Comparison of ENCODE assay signal across 14 mouse cellular contexts in the genomic region with DNA sequence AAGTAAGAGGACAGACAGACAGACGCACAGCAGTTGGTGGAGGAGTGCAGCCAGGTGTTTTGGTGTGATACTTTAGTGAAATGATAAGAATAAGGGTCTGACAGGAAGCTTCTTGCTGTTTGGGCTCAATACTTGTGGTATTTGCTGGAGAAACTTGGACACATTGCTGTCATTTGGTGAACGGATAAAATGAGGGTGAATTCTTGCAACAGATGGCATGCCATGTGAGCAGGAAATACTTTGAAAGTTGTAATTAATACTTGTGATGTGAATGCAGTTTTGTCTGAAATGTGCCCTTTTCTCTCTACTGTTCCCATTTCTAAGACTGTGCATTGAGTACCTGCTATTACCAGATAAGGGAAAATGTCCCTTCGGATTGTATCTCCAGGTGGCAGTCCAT. TPM values are rescaled to one million over a fixed set of nuclear protein-coding genes. Genes with fewer than 3 reads are reported as not detected.
DNase-seq lines count a peak whose midpoint lies in the region; ATAC-seq and TF ChIP-seq lines count a peak whose summit lies in the region.
"Had no signal": no experiment of that assay in that cellular context is flagged by ENCODE, and none has a peak within 500 bp of the region (broad histone marks: within the 10 kb centered on the region; RNA-seq: fewer than 3 reads in every experiment).

No protein-coding gene starts in this region.

- H3K4me2 ChIP-seq in neural tube, embryonic 11.5 days (ENCODE audit: low read depth): peak overlapping the region; percentile 12; the same call in 1 of the 2 replicates
- H3K4me2 ChIP-seq in forebrain, postnatal 0 days (ENCODE audit: low read depth): peak overlapping the region; percentile 8
- H3K4me2 ChIP-seq in intestine, postnatal 0 days (replicated peaks; ENCODE audit: low read depth): no peak overlapping the region
- H3K4me2 ChIP-seq: limb, embryonic 15.5 days had no signal

- H3K4me3 ChIP-seq in neural tube, embryonic 11.5 days (ENCODE audit: low read depth, low read length): no peak overlapping the region
- no peak overlapping the region for H3K4me3 ChIP-seq in forebrain, postnatal 0 days (ENCODE audit: low read depth, low read length)
- H3K4me3 ChIP-seq in midbrain, embryonic 10.5 days: peak overlapping the region; percentile 40
- H3K4me3 ChIP-seq in intestine, postnatal 0 days (ENCODE audit: low read depth, low read length): no peak overlapping the region
- H3K4me3 ChIP-seq: erythroblast, embryonic 14.5 days; limb, embryonic 15.5 days had no signal

- no peak for DNase-seq in neural tube, embryonic 11.5 days (ENCODE audit: low spot score)
- no peak for DNase-seq in neural tube, embryonic 10.5 days (ENCODE audit: extremely low spot score, low spot score)
- DNase-seq in forebrain, postnatal 0 days: no peak
- DNase-seq in midbrain, embryonic 10.5 days (ENCODE audit: low spot score): no peak
- DNase-seq in heart, postnatal 14 days: no peak
- DNase-seq in thymus, postnatal 14 days: no peak
- DNase-seq in lung, postnatal 14 days: no peak
- DNase-seq: adrenal gland, postnatal 14 days; gastrocnemius, postnatal 36 days; lung, postnatal 36 days had no signal

- ATAC-seq in neural tube, embryonic 11.5 days (ENCODE audit: insufficient read depth, low FRiP score, low TSS enrichment): no peak
- no peak for ATAC-seq in forebrain, postnatal 0 days
- ATAC-seq in intestine, postnatal 0 days: no peak

- no peaks in the 10 kb centered on the region for H3K9me3 ChIP-seq in neural tube, embryonic 11.5 days (ENCODE audit: control insufficient read depth, low read length)
- no peaks in the 10 kb centered on the region for H3K9me3 ChIP-seq in forebrain, postnatal 0 days (ENCODE audit: low read length)
- H3K9me3 ChIP-seq in midbrain, embryonic 10.5 days (replicated peaks): no peaks in the 10 kb centered on the region
- H3K9me3 ChIP-seq in intestine, postnatal 0 days (ENCODE audit: control insufficient read depth): no peaks in the 10 kb centered on the region
- H3K9me3 ChIP-seq: limb, embryonic 15.5 days had no signal

- 0 out of 2 replicates have a peak, but pooled peaks cover 2% of the 10 kb centered on the region for H3K36me3 ChIP-seq in neural tube, embryonic 11.5 days (ENCODE audit: control insufficient read depth, insufficient read depth, low read length)
- H3K36me3 ChIP-seq in forebrain, postnatal 0 days (ENCODE audit: insufficient read depth): no peaks in the 10 kb centered on the region
- peaks cover 35% of the 10 kb centered on the region for H3K36me3 ChIP-seq in midbrain, embryonic 10.5 days
- H3K36me3 ChIP-seq in intestine, postnatal 0 days (ENCODE audit: control insufficient read depth, insufficient read depth): peaks cover 7% of the 10 kb centered on the region; the same call in 1 of the 2 replicates

- 60% methylated on average over 3 of the region's 3 CpGs for WGBS in neural tube, embryonic 11.5 days
- 35% methylated on average over 3 of the region's 3 CpGs for WGBS in forebrain, postnatal 0 days
- 62% methylated on average over 3 of the region's 3 CpGs for WGBS in midbrain, embryonic 10.5 days
- 74% methylated on average over 3 of the region's 3 CpGs for WGBS in intestine, postnatal 0 days

- intact Hi-C loops in heart, postnatal 14 days (cut with DNase I): no loop called here

- peak overlapping the region; percentile 87 for H3K27ac ChIP-seq in neural tube, embryonic 11.5 days (ENCODE audit: low read depth, low read length)
- peak overlapping the region; percentile 41 for H3K27ac ChIP-seq in forebrain, postnatal 0 days (ENCODE audit: low read depth, low read length)
- H3K27ac ChIP-seq in midbrain, embryonic 10.5 days (replicated peaks): peak overlapping the region; percentile 87
- H3K27ac ChIP-seq in intestine, postnatal 0 days (ENCODE audit: low read depth, low read length): no peak overlapping the region
- H3K27ac ChIP-seq: limb, embryonic 15.5 days had no signal

- TF ChIP-seq CTCF in forebrain, postnatal 0 days (IDR thresholded peaks at IDR 0.05; ENCODE audit: low read depth): no peak
- no peak for TF ChIP-seq CTCF in intestine, postnatal 0 days (IDR thresholded peaks at IDR 0.05; ENCODE audit: low read depth)

- H3K9ac ChIP-seq in neural tube, embryonic 11.5 days (ENCODE audit: low read length): no peak overlapping the region
- H3K9ac ChIP-seq in forebrain, postnatal 0 days: no peak overlapping the region
- H3K9ac ChIP-seq in intestine, postnatal 0 days (ENCODE audit: low read depth, low read length): no peak overlapping the region
- H3K9ac ChIP-seq: limb, embryonic 15.5 days had no signal

- no peaks in the 10 kb centered on the region for H3K27me3 ChIP-seq in neural tube, embryonic 11.5 days (ENCODE audit: control insufficient read depth, insufficient read depth, low read length)
- H3K27me3 ChIP-seq in forebrain, postnatal 0 days (ENCODE audit: insufficient read depth, low read length): no peaks in the 10 kb centered on the region
- no peaks in the 10 kb centered on the region for H3K27me3 ChIP-seq in midbrain, embryonic 10.5 days (ENCODE audit: low read depth, poor library complexity, severe bottlenecking)
- no peaks in the 10 kb centered on the region for H3K27me3 ChIP-seq in intestine, postnatal 0 days (replicated peaks; ENCODE audit: control insufficient read depth, insufficient read depth, low read length)
- H3K27me3 ChIP-seq: CH12.LX; limb, embryonic 15.5 days had no signal

- peaks cover 23% of the 10 kb centered on the region; the same call in 1 of the 2 replicates for H3K4me1 ChIP-seq in neural tube, embryonic 11.5 days (ENCODE audit: control insufficient read depth, insufficient read depth, low read length)
- H3K4me1 ChIP-seq in forebrain, postnatal 0 days (ENCODE audit: insufficient read depth): peaks cover 25% of the 10 kb centered on the region; the same call in 1 of the 2 replicates
- H3K4me1 ChIP-seq in midbrain, embryonic 10.5 days: peaks cover 61% of the 10 kb centered on the region
- no peaks in the 10 kb centered on the region for H3K4me1 ChIP-seq in intestine, postnatal 0 days (replicated peaks; ENCODE audit: control insufficient read depth, insufficient read depth, low read length)

RNA-seq across cellular contexts. Expression of gene Plpp3, which starts 14.3 kb away (rescaled TPM):
- polyA plus RNA-seq in neural tube, embryonic 11.5 days (2014; fragmentation: Nextera tagmentation; extraction: Ambion mirVana): 48.3 and 48.9 TPM in 2 replicates
- 64.8 and 87.3 TPM in 2 replicates for total RNA-seq in forebrain, postnatal 0 days (2014; rRNA removed)
- polyA plus RNA-seq in forebrain, postnatal 0 days (2015; fragmentation: Nextera tagmentation; extraction: Ambion mirVana): 82.8 and 117 TPM in 2 replicates
- polyA plus RNA-seq in midbrain, embryonic 10.5 days (2016; fragmentation: Nextera tagmentation; extraction: Ambion mirVana): 44.5 and 55.6 TPM in 2 replicates
- total RNA-seq in heart, postnatal 14 days (2021): 10 to 100 TPM; 78.5 to 81.2 TPM
- polyA plus RNA-seq in intestine, postnatal 0 days (2015; fragmentation: Nextera tagmentation; extraction: Ambion mirVana): 84.1 and 84.3 TPM in 2 replicates
